Mouse (Mus musculus) thymus, adult 2 months (tissue): ENCODE results near the gene Slc38a7. TPM values are rescaled to one million over a fixed set of nuclear protein-coding genes. Genes with fewer than 3 reads are reported as not detected.
A peak's percentile ranks its signal among the peaks of the same experiment; 100 is the strongest.

Experiments used
- DNase-seq: peaks from one replicate; pipeline ENCODE4 v3.0.0; 2021
- H3K27ac ChIP-seq: fragments of 200-500 bp; 2 replicates; pipeline ENCODE4 v1.5.1; 2012; ENCODE audit warnings: low read length, control low read depth; ENCODE audit not compliant: control insufficient read depth, insufficient read depth
- H3K27me3 ChIP-seq: fragments of 200-500 bp; 2 replicates; pipeline ENCODE4 v1.6.1; 2012; ENCODE audit warnings: mild to moderate bottlenecking, low read length, moderate library complexity, mixed read lengths; ENCODE audit not compliant: control insufficient read depth, insufficient read depth
- H3K36me3 ChIP-seq: fragments of 200-500 bp; 2 replicates; pipeline ENCODE4 v1.6.1; 2012; ENCODE audit warnings: mild to moderate bottlenecking, low read length, moderate library complexity; ENCODE audit not compliant: control insufficient read depth, insufficient read depth
- H3K4me1 ChIP-seq: fragments of 200-500 bp; replicated peaks from 2 replicates; pipeline ENCODE4 v1.6.1; 2012; ENCODE audit warnings: low read length; ENCODE audit not compliant: control insufficient read depth, insufficient read depth
- H3K4me3 ChIP-seq: fragments of 200-500 bp; 2 replicates; pipeline ENCODE4 v1.5.1; 2012; ENCODE audit warnings: mild to moderate bottlenecking, low read length, control low read depth, moderate library complexity; ENCODE audit not compliant: control insufficient read depth, insufficient read depth
- CTCF ChIP-seq: fragments of 200-500 bp; IDR thresholded peaks from 2 replicates; pipeline ENCODE4 v1.5.1; 2012; ENCODE audit warnings: mild to moderate bottlenecking, control low read depth, low read length, moderate library complexity, borderline replicate concordance; ENCODE audit not compliant: control insufficient read depth, poor library complexity, insufficient read depth; ENCODE audit errors: extremely low read depth
- POLR2A ChIP-seq: fragments of 200-500 bp; IDR thresholded peaks from 2 replicates; pipeline ENCODE4 v1.6.1; 2012; ENCODE audit warnings: mild to moderate bottlenecking, low read length, control low read depth, moderate library complexity; ENCODE audit not compliant: control insufficient read depth, poor library complexity, insufficient read depth; ENCODE audit errors: extremely low read depth
- WGBS: fragments of 180-500 bp; shearing (Covaris S2); methylation state at CpG from one replicate; pipeline ENCODE4 v1.1.7; 2018; 5-methylcytosine and 5-hydroxymethylcytosine counted together
- polyA plus RNA-seq: library from polyadenylated mRNA; depleted of rRNA; stranded (reverse); fragments of >200 nt; gene quantifications from 2 replicates; pipeline ENCODE4 v1.2.3, GENCODE M21; 2012

The Slc38a7 gene
- polyA plus RNA-seq, 1 experiment: 26.8 TPM

GRCm38 (mm10) chr8:95816044-95816708 is 37.2 kb downstream of the Slc38a7 start:
- H3K36me3 ChIP-seq: no peaks in the 10 kb centered on the region
- H3K4me1 ChIP-seq: no peaks in the 10 kb centered on the region
- 79% methylated on average over 6 of the region's 6 CpGs for WGBS
- TF ChIP-seq POLR2A (no peak), CTCF (no peak)
- no peaks in the 10 kb centered on the region for H3K27me3 ChIP-seq
- no peak overlapping the region for H3K4me3 ChIP-seq
- DNase-seq: no peak
- no peak overlapping the region for H3K27ac ChIP-seq

GRCm38 (mm10) chr8:95810184-95810591 is 43.2 kb downstream of the Slc38a7 start:
- no peak for TF ChIP-seq CTCF
- no peak for TF ChIP-seq POLR2A

GRCm38 (mm10) chr8:95809116-95809515 is 44.2 kb downstream of the Slc38a7 start:
- no peak overlapping the region for H3K4me3 ChIP-seq
- 88% methylated on average over 5 of the region's 5 CpGs for WGBS
- no peak overlapping the region for H3K27ac ChIP-seq
- H3K4me1 ChIP-seq: peaks cover 11% of the 10 kb centered on the region
- no peaks in the 10 kb centered on the region for H3K36me3 ChIP-seq
- DNase-seq: no peak
- TF ChIP-seq POLR2A: no peak
- no peak for TF ChIP-seq CTCF
- no peaks in the 10 kb centered on the region for H3K27me3 ChIP-seq

More at GRCm38 (mm10) chr8:95810184-95810591, 43.2 kb downstream of the Slc38a7 start:
- DNase-seq: peak; percentile 31
- H3K36me3 ChIP-seq: no peaks in the 10 kb centered on the region
- WGBS: 15% methylated on average over 3 of the region's 3 CpGs
- peaks cover 11% of the 10 kb centered on the region for H3K4me1 ChIP-seq
- H3K4me3 ChIP-seq: no peak overlapping the region
- H3K27me3 ChIP-seq: no peaks in the 10 kb centered on the region
- peak overlapping the region; percentile 85 for H3K27ac ChIP-seq

GRCm38 (mm10) chr8:95808631-95809030 is 44.7 kb downstream of the Slc38a7 start:
- WGBS: 95% methylated on average over 4 of the region's 4 CpGs
- no peak for DNase-seq
- H3K27ac ChIP-seq: no peak overlapping the region
- no peaks in the 10 kb centered on the region for H3K27me3 ChIP-seq
- no peak overlapping the region for H3K4me3 ChIP-seq
- H3K36me3 ChIP-seq: no peaks in the 10 kb centered on the region
- peaks cover 11% of the 10 kb centered on the region for H3K4me1 ChIP-seq
- TF ChIP-seq CTCF (no peak), POLR2A (no peak)

- Histone ChIP-seq H3K27me3 (no peaks in the 10 kb centered on the region), H3K27ac (peak overlapping the region; percentile 91), H3K4me3 (peak overlapping the region; percentile 82), H3K4me1 (peaks cover 11% of the 10 kb centered on the region), H3K36me3 (no peaks in the 10 kb centered on the region)
- WGBS: under 1% methylated on average over 20 of the region's 20 CpGs
- TF ChIP-seq CTCF: no peak
- TF ChIP-seq POLR2A: peak; percentile 46; the same call in 1 of the 2 replicates
- peak; percentile 87 for DNase-seq
These were observed 45.5 kb downstream of the Slc38a7 start for GRCm38 (mm10) chr8:95807861-95808260.

GRCm38 (mm10) chr8:95807331-95807843 is 46.0 kb downstream of the Slc38a7 start, which contains the start of gene Cnot1:
TSS of gene Cnot1 (minus strand) at chr8:95807464.
- Histone ChIP-seq H3K27me3 (no peaks in the 10 kb centered on the region), H3K27ac (peak within 1 kb of the TSS; percentile 91), H3K36me3 (no peaks in the 10 kb centered on the region), H3K4me3 (peak within 1 kb of the TSS; percentile 82), H3K4me1 (peaks cover 11% of the 10 kb centered on the region)
- TF ChIP-seq POLR2A (peak; percentile 56; the same call in 1 of the 2 replicates), CTCF (peak; percentile 59; the same call in 1 of the 2 replicates)
- under 1% methylated on average over 44 of the region's 44 CpGs for WGBS
- peak; percentile 96 for DNase-seq
